Mouse (Mus musculus) bone marrow macrophage, adult 2 months (primary cell): ENCODE measurements around the gene Suz12.

ENCODE experiments used
- CTCF ChIP-seq: IDR thresholded peaks from 2 replicates; pipeline ENCODE4 v1.5.1; 2012; ENCODE audit warnings: low read depth, mild to moderate bottlenecking, low read length, moderate library complexity
- POLR2A ChIP-seq: IDR thresholded peaks from 2 replicates; pipeline ENCODE4 v1.6.1; 2012; ENCODE audit warnings: mild to moderate bottlenecking, low read depth, low read length, borderline replicate concordance

- TF ChIP-seq CTCF (no peak), POLR2A (no peak)
Measured at GRCm38 (mm10) chr11:80053171-80053570, 60.3 kb downstream of the Suz12 start.
